Mouse (Mus musculus) liver, embryonic 14.5 days (tissue): ENCODE measurements around the gene Mid1. TPM values are rescaled to one million over a fixed set of nuclear protein-coding genes. Genes with fewer than 3 reads are reported as not detected.
"Not testable (repeated sequence)": the region's sequence is repeated elsewhere in the genome, so short reads cannot be mapped to it uniquely, and the experiment has no call there.

Experiments
- ATAC-seq: fragments of 200-750 bp; cut with Nextera tagmentation; 2 replicates; pipeline ENCODE4 v1.8.0; 2017; ENCODE audit warnings: moderate number of reproducible peaks, mild to moderate bottlenecking, moderate library complexity; ENCODE audit not compliant: insufficient read depth
- DNase-seq, 3 experiments: peaks; one replicate each; pipeline ENCODE4 v3.0.0-alpha.2; 2012 to 2013; ENCODE audit warnings: low read depth in 3 of 3, low spot score in 3 of 3
- H3K27ac ChIP-seq: fragments of 300-500 bp; sonication (generic); 2 replicates; pipeline ENCODE4 v1.5.1; 2014; ENCODE audit warnings: moderate library complexity, mild to moderate bottlenecking, control low read depth, inconsistent platforms
- H3K27me3 ChIP-seq: fragments of 300-500 bp; sonication (generic); 2 replicates; pipeline ENCODE4 v1.6.1; 2014; ENCODE audit warnings: mild to moderate bottlenecking, low read length, moderate library complexity; ENCODE audit not compliant: control insufficient read depth, insufficient read depth
- H3K36me3 ChIP-seq: fragments of 300-500 bp; sonication (generic); replicated peaks from 2 replicates; pipeline ENCODE4 v1.6.1; 2014; ENCODE audit warnings: low read depth; ENCODE audit not compliant: control insufficient read depth, insufficient read depth
- H3K4me1 ChIP-seq, 2 experiments: fragments of 200-500 bp in 1 of 2; fragments of 300-500 bp in 1 of 2; sonication (generic) in 1 of 2; replicated peaks; 2 replicates each; pipeline ENCODE4 v1.6.1; 2012 to 2014; ENCODE audit warnings: antibody characterized with exemption in 1 of 2, inconsistent platforms in 1 of 2, low read length in 1 of 2; ENCODE audit not compliant: control insufficient read depth in 2 of 2, insufficient read depth in 2 of 2
- H3K4me2 ChIP-seq: fragments of 300-500 bp; sonication (generic); 2 replicates; pipeline ENCODE4 v1.6.1; 2014; ENCODE audit warnings: low read depth, mild to moderate bottlenecking, control low read depth, moderate library complexity
- H3K4me3 ChIP-seq, 2 experiments: fragments of 200-500 bp in 1 of 2; fragments of 300-500 bp in 1 of 2; sonication (generic) in 1 of 2; 2 replicates each; pipeline ENCODE4 v1.5.1; 2012 to 2014; ENCODE audit warnings: low read depth in 2 of 2, low read length in 2 of 2, mild to moderate bottlenecking in 2 of 2, control low read depth in 1 of 2, inconsistent platforms in 1 of 2, moderate library complexity in 1 of 2; ENCODE audit not compliant: insufficient read depth in 1 of 2
- H3K9ac ChIP-seq: fragments of 300-500 bp; sonication (generic); replicated peaks from 2 replicates; pipeline ENCODE4 v1.6.1; 2014; ENCODE audit warnings: mild to moderate bottlenecking, control low read depth, moderate library complexity
- H3K9me3 ChIP-seq: fragments of 300-500 bp; sonication (generic); 2 replicates; pipeline ENCODE4 v1.6.1; 2016; ENCODE audit warnings: low read length, mixed read lengths; ENCODE audit not compliant: control insufficient read depth
- CTCF ChIP-seq: IDR thresholded peaks from 2 replicates; pipeline ENCODE4 v1.5.1; 2016; ENCODE audit warnings: antibody characterized with exemption, low read depth, control low read depth
- EP300 ChIP-seq: IDR thresholded peaks from 2 replicates; pipeline ENCODE4 v1.6.1; 2016; ENCODE audit warnings: antibody characterized with exemption, low read depth
- WGBS: fragments of 180-500 bp; shearing (Covaris S2); extraction: QIAGEN DNeasy Blood & Tissue Kit; methylation state at CpG from one replicate; pipeline ENCODE4 v1.1.7; 2014; ENCODE audit not compliant: insufficient replicate concordance; 5-methylcytosine and 5-hydroxymethylcytosine counted together
- polyA plus RNA-seq, 2 experiments: library from polyadenylated mRNA; depleted of rRNA in 1 of 2; stranded (reverse) in 1 of 2; unstranded in 1 of 2; fragments of >200 nt; fragmentation: Nextera tagmentation in 1 of 2; extraction: Ambion mirVana in 1 of 2; gene quantifications; 2 replicates each; pipeline versions ENCODE4 v1.2.1 to v1.2.3; 2012 to 2014

Gene Mid1
- polyA plus RNA-seq, 2 experiments = 1.1 to 1.2 TPM

- not testable (repeated sequence) for H3K9me3 ChIP-seq, H3K27me3 ChIP-seq, H3K4me1 ChIP-seq, H3K9ac ChIP-seq, H3K27ac ChIP-seq, H3K4me3 ChIP-seq, ATAC-seq, H3K4me2 ChIP-seq
- peaks cover 12% of the 10 kb centered on the region for H3K36me3 ChIP-seq
- peak in 1 of 3 experiments; percentile 27 for DNase-seq
- 59% methylated on average over 6 of the region's 6 CpGs for WGBS
Observed at GRCm38 (mm10) chrX:169980203-169980556, 295.2 kb downstream of the Mid1 start.

- WGBS = 62% methylated on average over 12 of the region's 12 CpGs
- Histone ChIP-seq H3K9me3 (peaks cover 5% of the 10 kb centered on the region), H3K27ac (no peak overlapping the region)
Observed at GRCm38 (mm10) chrX:169980809-169981289, 295.9 kb downstream of the Mid1 start.

GRCm38 (mm10) chrX:169981761-169982181 is 296.8 kb downstream of the Mid1 start:
- not testable (repeated sequence) for H3K4me3 ChIP-seq, H3K27me3 ChIP-seq, H3K4me2 ChIP-seq, H3K9me3 ChIP-seq, H3K27ac ChIP-seq, ATAC-seq, H3K4me1 ChIP-seq, H3K9ac ChIP-seq
- 56% methylated on average over 19 of the region's 19 CpGs for WGBS
- peaks cover 23% of the 10 kb centered on the region for H3K36me3 ChIP-seq
- peak in 1 of 3 experiments; percentile 23 for DNase-seq

More at GRCm38 (mm10) chrX:169980809-169981289, 295.9 kb downstream of the Mid1 start:
- ATAC-seq = no peak
- no peak overlapping the region for H3K9ac ChIP-seq
- no peaks in the 10 kb centered on the region; the same call in 1 of the 2 replicates for H3K27me3 ChIP-seq
- TF ChIP-seq EP300 (no peak), CTCF (no peak)
- peak in 1 of 3 experiments; percentile 37 for DNase-seq
- no peaks in the 10 kb centered on the region for H3K4me1 ChIP-seq
- no peak overlapping the region for H3K4me3 ChIP-seq
- H3K36me3 ChIP-seq = peaks cover 18% of the 10 kb centered on the region
- no peak overlapping the region for H3K4me2 ChIP-seq

- H3K4me3 ChIP-seq, H3K9ac ChIP-seq, H3K27ac ChIP-seq, H3K4me1 ChIP-seq, ATAC-seq, H3K4me2 ChIP-seq, H3K27me3 ChIP-seq: not testable (repeated sequence)
- WGBS = 79% methylated on average over 23 of the region's 23 CpGs
- H3K36me3 ChIP-seq = peaks cover 28% of the 10 kb centered on the region
- peak in 1 of 3 experiments; percentile 23 for DNase-seq
- H3K9me3 ChIP-seq = peaks cover 14% of the 10 kb centered on the region
Observed at GRCm38 (mm10) chrX:169982606-169983400, 297.8 kb downstream of the Mid1 start.

GRCm38 (mm10) chrX:169983401-169984165 is 298.6 kb downstream of the Mid1 start:
- H3K27me3 ChIP-seq, H3K27ac ChIP-seq, H3K4me3 ChIP-seq, ATAC-seq, H3K4me2 ChIP-seq, H3K9ac ChIP-seq, H3K4me1 ChIP-seq: not testable (repeated sequence)
- Histone ChIP-seq H3K36me3 (peaks cover 28% of the 10 kb centered on the region), H3K9me3 (peaks cover 15% of the 10 kb centered on the region)
- WGBS = 79% methylated on average over 19 of the region's 19 CpGs
- peak in 1 of 3 experiments; percentile 19 for DNase-seq

GRCm38 (mm10) chrX:169984331-169984730 is 299.3 kb downstream of the Mid1 start:
- Histone ChIP-seq H3K9me3 (peaks cover 22% of the 10 kb centered on the region), H3K36me3 (peaks cover 34% of the 10 kb centered on the region)
- not testable (repeated sequence) for H3K27ac ChIP-seq, H3K27me3 ChIP-seq, H3K4me1 ChIP-seq, H3K4me3 ChIP-seq, ATAC-seq, H3K9ac ChIP-seq, DNase-seq, H3K4me2 ChIP-seq
- 77% methylated on average over 7 of the region's 7 CpGs for WGBS

GRCm38 (mm10) chrX:169984853-169985252 is 299.9 kb downstream of the Mid1 start:
- H3K4me3 ChIP-seq, H3K4me1 ChIP-seq, H3K4me2 ChIP-seq, H3K27me3 ChIP-seq, ATAC-seq, H3K9ac ChIP-seq, H3K27ac ChIP-seq: not testable (repeated sequence)
- DNase-seq = peak in 1 of 3 experiments; percentile 24
- WGBS = 84% methylated on average over 21 of the region's 21 CpGs
- H3K36me3 ChIP-seq = peaks cover 36% of the 10 kb centered on the region
- H3K9me3 ChIP-seq = peaks cover 23% of the 10 kb centered on the region
